Mouse (Mus musculus): ENCODE data around the gene Fmo6.

The Fmo6 gene

DNA sequence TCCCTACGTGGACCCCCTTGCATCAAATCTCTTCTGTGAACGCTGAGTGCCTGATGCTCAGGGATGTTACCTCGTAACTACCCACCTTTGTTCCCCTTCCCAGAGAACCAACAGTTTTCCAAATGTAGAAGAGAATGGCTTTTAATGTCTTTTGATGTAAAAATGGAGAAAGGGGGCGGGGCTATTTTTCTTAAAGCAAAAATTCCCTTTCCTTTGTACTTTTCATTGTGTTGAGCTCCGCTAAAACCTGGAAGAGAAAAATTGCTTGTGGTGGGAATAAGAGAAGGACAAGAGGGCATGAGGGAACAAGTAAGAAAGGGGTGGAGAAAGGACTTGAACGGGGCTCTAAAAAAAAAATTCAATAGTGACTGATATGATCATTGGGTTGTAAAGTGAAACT, at the start of gene Fmo6:
TSS of gene Fmo6 (minus strand) at position 101 of the 400 bp plus-strand sequence.
- DNase-seq (ENCODE audit: inconsistent ontology term): no peak

DNA sequence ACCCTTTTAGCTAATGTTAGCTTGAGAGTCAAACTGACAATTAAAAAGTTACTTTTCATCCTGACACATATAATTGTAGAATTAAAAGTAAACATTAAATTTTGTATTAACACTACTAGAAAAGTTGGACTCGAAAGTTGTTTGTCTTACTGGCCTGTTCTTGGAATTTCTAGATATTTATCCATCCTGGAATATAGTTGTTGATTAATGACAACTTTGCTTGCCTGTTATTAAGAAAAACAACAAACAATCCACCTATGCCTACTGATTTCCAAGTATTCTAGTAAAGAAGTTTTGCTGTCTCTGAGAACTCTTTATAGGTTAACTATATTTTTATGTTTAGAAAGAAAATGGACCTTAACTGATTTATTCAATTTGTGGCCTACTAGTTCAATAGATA, 49.5 kb upstream of the Fmo6 start:
- DNase-seq (ENCODE audit: inconsistent ontology term): no peak

DNA sequence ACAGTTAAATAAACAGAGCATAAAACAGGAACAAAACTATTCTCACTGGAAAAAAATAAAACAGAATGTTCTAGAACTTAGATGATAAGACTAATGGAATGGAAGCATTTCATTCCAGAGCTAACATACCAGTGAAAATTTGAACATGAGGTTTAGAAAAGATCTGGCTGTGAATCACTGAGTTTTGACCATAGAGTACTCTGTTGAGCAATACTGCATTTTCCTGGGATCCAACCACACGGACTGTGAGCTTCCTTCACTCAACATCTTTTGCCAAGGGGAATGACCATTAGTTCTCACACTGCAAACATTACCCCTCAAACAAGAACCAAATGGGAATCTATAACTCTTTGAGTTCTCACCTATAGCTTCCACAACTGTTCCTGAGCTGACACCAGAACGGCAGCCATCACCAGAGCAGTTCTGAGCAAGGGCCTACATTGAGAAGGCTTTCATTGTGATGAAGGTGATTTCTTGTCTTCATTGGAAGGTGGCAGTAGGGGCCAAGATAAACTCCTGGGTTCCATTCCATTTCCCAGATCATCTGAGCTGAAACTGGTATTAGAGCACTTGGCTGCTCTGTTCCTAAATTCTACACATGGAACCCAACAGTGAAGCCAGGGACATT, 48.9 kb upstream of the Fmo6 start:
- no peak for DNase-seq (ENCODE audit: inconsistent ontology term)

DNA sequence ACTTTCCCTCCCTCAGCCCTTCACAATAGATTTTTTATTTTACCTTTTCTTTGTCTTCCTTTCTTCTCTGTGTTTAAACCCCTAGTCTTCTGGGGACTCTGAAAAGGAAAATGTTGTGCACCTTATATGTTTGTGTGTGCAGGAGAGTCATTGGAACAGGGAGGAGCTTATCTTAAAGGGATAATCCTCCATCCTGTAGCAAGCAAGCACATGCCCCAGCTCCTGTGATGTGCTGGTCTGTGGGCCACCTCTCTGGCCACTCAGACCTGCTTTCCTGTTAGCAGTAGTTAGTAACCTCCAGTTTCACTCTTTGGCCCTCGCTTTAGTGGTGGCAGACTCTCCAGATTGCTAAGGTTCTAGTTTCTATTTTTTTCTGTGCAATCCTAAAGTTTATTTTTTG, 47.1 kb upstream of the Fmo6 start, which contains the start of gene Fmo3:
TSS of gene Fmo3 (minus strand) at position 101 of the 400 bp plus-strand sequence.
- DNase-seq (ENCODE audit: inconsistent ontology term): no peak

DNA sequence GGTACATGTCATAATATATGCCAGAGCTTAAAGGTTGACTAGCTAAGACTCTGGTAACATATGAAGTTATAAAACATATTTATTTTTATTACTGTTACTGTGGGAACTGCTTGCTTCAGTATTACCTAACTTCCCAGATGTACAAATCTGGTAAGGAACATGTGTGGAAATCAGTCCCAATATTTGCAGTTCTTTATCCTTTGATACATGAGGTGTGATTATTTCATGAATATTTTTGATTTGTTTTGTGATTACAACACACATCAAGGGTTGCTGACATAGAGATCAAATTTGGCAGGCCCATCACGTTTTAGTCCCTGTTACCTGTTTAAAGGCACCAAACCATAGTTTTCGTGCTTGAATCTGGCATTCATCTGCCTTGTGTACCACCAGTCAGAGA, 26.2 kb upstream of the Fmo6 start:
- no peak for DNase-seq (ENCODE audit: inconsistent ontology term)

DNA sequence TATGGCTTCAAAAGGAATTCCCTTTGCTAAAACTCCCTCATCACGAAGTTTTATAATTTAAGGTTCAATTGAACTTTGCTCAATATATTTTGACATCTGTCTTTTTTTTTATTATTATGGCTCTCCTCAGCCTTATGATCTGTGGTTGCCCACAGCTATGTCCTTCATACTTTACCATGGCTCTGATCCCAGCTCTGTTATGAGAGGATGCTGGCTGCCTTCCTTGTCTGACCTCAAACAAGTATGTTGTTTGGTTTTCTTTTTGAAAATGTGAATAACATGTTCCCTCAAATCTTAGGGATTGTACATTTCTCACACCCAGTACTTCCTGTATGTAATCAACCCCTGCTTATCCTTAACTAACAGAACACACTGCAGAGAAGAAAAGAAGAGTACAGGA, 20.1 kb upstream of the Fmo6 start:
- DNase-seq (ENCODE audit: inconsistent ontology term): peak; percentile 45

DNA sequence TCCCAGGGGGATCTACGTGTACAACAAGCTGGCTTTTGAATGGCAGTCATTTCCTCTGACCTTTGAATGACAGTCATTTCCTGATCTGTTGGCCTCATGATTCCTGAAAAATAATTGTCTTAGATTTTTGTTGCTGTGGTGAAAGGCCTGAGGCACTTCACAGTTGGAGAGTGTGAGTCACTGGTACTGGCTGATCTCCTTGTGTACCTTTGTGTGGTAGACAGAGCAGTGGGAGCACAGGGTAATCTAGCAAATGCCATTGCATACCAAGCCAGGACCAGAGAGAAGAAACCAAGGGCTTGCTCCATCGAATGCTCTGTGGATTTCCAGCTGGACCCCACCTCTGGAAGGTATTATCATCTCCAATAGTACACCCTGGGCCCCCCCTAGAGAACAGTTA, 15.8 kb upstream of the Fmo6 start:
- peak; percentile 75 for DNase-seq (ENCODE audit: inconsistent ontology term)

DNA sequence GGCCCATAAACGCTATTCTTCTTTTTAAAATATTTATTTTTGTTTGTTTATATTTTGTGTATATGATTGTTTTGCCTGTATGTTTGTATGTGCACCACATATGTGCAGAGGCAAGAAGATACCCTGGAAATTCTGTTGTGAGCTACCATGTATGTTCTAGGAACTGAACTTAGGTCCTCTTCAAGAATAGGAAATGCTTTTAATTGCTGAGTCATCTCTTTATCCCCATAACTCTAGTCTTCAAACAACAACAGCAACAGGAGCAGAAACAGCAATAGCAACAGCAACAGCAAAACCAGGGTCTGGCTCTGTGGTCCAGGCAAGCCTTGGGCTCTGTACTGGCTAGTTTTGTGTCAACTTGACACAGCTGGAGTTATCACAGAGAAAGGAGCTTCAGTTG, 12.4 kb upstream of the Fmo6 start:
- no peak for DNase-seq (ENCODE audit: inconsistent ontology term)

DNA sequence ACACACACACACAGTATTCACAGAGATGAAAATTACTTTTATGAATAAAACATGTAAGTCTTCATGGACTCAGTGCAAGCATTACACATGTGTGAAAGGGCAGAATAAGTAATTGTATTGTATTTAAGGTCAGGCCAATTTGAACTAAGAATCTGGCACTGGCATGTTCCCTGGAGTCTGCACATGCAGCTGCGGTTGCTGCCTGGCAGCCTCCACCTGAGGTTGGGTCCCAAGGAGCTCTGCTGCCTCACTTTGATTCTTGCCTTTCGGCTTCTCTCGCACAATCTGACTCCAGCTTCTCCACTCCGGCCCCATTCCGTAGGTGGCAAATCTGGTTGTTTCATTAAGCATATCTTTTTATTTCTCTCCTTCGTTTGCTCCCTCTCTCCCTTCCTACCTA, 10.6 kb upstream of the Fmo6 start:
- no peak for DNase-seq (ENCODE audit: inconsistent ontology term)

DNA sequence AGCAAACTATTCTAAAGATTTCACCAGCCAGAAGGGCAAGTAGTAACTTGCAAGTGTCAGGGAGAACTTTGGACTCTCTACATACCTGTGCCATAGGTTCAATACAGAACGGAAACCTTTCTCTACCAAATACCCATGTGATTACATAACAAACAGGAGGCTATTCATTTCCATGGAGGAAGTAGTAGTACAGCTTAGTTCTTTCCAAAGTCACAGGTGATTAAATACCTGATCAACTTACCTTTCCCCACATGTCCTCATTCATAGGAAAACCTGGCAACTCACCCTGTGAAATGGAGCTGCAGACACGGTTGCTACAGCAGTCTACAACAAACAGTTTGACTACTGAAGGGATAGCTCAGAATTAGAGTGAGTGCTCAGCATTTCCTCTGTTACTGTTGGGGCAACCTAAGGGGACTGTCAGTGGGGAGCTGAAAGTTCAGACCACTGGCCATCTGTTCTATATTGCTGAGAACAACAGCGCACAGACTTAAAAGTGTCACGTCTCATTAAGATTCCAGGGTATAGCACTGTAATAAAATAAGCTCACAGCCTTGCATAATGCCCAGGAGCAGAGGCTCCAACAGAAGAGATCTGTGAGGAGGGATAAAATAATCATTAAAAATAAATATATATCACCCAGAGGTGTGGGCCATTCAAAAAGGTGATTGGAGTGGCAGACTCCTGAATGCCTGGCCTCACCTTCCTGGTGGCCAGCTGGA, 9.7 kb upstream of the Fmo6 start:
- no peak for DNase-seq (ENCODE audit: inconsistent ontology term)

DNA sequence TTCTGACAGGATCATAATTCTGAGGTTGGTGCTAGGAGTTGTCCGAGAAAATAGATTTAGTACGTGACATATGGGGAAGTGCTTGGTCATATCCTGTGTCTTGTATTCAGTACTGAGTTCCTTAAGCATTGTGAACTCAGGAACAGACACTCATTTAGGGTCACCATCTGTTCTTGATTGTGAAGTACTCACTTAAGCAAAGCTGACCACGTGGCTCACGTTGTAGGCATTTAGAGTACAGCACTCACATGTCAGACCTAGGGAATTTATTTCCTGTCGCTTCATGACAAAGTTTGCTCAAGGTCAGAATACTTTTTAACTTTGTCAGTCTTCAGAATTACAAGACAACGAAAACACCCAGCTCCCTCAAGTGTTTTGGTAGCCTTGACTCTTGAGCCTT, 6.4 kb upstream of the Fmo6 start:
- DNase-seq (ENCODE audit: inconsistent ontology term): no peak

DNA sequence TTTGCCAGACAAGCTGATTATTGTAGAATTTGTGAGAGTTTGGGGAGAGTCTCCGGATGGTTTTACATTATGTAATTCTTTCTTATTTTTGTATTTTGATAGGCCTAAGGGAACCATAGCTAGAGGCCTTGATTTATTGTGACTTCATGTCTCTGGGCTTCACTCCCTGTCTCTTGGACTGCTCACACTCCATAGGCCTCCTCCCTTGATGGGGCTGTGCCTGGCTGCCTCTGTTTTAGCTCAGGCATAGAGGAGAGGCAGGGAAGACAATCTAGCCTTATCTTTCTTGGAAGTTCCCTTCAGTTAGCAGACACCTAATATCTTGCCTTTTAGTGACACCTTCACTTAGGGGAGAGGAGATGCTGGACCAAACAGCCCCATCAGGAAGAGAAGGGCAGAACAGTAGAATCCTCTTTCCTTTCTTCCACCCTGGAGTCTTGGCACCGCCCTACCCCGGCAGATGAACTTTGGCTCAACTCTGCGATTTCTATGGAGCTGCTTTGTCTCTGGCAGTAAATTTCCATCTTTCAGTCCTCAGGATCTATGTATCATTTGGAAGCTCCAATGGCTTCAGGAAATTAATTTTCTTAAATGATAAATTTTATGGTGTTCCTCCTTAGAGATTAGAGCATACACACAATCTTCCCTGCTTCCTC, 1.5 kb upstream of the Fmo6 start:
- peak; percentile 8 for DNase-seq (ENCODE audit: inconsistent ontology term)

DNA sequence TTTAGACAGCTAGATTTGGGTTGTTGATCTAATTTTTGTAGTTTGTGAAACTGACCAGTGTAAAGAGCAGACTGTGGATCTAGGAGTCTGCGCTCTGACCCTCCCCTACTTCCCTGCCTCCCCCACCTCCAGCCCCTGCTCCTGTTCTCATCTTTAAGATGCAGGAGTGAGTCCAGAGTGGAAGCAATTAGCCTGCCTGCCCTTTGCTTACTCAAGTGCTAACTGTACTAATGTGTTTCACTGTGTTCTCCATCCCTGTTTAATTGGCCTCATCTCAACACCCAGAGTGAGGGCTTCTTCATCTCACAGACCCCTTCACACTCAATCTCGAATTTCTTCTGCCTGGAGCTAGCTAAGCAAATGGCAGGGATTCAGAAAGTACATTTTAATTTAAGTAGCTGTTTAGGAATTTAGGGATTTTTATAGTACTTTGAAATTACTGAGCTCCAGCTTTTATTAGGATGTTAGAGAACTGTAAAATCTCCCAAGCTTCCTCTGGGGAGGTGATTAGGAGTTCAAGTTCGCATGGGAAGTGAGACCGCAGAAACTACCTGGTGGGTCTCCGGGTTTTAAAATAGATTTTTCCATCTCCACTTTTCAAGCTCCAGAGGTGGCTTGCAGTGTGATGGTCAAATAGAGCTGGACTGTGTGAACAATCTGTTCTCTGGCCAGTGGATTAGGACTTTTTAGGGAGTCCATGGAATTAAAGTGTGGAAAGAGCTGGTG, 818 bp upstream of the Fmo6 start:
- DNase-seq (ENCODE audit: inconsistent ontology term): no peak

DNA sequence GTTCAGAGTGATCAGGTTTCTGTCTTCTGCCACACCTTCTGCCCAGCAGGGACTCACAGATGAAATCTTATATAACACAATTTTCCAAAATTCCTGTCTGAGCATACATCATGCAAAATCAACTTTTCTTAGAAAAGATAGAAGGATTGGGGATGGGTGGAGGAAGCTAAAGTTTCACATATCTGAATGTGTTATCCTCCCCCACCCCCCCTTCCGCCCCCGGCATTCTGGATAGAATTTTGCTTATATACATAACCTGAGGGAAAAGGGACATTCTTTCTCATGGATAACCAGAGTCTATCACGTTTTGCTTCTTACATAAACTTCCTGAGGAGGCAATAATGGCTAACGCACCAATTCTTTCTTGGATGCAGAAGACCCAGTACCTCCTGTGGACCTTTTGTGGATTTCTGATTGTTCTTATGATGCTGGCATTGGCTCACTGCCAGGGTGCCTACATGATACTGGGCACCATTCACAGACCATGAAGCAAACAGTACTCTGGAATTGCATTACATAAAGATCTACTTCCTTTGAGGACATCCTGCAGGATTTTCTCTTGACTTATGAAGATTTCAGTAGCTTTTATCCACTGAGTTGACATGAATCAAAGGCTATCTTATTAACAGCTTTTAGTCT, 2.8 kb downstream of the Fmo6 start:
- no peak for DNase-seq (ENCODE audit: inconsistent ontology term)

DNA sequence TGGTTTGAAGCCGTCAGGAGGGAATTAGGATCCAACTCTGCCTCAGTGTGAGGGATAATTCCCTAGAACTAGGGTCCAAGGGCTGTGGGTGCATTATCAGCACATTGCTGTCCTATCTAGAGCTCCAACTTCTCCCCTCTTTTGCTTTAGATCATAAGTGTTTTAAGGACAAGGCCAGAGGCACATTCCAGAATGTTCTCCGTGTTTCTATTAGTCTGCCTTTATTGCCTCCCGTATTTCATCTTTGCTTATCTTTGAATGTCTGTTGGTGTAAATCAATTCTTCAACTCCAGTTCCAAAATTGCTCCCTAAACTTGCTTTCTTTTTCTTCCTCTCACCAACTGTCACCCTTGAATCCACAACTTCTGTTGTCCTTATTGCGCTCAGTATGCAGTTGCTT, 4.9 kb downstream of the Fmo6 start:
- no peak for DNase-seq (ENCODE audit: inconsistent ontology term)

DNA sequence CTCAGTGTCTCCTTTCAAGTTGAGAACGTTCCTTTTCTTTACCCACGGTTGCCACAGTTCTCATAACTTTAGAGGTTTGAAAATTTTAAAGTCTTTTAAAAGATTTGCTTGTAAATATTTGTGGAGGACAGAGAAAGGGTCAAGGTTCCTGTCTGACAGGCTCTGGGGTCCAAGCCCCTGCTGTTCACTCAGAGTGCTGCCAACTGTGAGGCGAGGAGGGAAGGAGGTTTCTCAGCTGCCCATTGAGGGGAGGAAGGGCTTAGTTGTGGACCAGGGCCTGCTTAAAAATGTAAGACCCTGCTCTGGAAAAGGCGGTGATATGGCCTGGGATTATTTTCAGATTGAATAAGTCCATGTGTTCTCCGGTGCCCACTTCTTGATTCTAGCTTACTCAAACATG, 5.4 kb downstream of the Fmo6 start:
- DNase-seq (ENCODE audit: inconsistent ontology term): no peak

DNA sequence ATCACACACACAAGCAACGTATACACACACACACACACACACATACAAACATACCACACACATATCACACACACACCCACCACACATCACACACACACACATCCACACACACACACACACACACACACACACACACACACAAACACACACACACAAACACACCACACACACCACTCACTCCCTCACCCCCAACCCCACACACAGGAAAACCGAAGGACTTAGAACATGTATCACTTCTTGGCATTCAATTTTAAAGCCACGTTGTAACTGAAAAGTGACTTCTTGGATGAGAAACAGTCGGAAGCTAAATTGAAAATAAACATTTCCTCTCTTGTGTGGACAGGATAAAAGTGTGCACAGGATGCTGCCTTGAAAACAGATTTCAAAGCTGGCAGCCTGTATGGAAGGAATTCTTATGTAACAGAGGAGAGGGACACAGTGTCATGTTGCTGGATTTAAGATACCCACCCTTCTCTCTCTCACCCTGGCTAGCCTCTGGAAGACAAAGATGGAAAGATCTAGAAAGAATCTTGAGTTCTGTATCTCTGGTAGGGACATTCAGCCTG, 5.9 kb downstream of the Fmo6 start:
- no peak for DNase-seq (ENCODE audit: inconsistent ontology term)

DNA sequence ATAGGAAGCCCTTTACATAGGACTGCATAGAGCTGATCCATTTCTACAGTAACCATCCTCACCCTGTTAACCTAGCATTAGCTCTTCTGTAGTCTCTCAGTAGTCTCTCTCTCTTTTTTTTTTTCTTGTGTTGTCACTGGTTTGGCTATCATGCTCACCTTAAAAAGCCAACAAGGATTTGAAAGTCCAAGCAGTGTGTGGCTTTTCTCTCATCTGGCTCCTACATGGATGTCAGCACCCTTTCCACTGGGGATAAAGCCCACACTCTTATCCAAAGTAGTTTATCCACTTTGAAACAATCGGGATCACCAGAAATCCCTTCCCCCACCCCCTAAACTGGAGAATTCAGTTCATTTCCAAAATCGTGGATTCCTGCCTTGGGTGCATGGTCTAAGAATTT, 6.7 kb downstream of the Fmo6 start:
- no peak for DNase-seq (ENCODE audit: inconsistent ontology term)

DNA sequence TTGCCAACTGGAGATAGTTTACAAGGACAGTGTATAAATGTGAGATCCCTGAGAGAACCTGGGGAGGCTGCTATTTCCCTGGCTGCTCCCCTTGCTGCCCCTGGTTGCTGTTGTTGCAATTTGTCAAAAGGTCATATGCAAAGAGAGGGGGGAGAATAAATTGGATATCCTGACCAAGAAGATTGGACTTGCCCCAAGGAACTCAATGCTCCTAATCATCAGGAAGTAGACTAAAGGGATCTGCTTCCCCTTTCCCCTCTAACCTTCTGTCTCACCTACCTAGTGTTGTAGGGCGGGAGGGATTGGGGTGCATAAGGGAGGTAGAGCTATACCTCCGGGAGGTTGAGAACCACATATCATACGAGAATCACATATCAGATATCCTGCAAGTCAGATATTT, 8.2 kb downstream of the Fmo6 start:
- DNase-seq (ENCODE audit: inconsistent ontology term): no peak

DNA sequence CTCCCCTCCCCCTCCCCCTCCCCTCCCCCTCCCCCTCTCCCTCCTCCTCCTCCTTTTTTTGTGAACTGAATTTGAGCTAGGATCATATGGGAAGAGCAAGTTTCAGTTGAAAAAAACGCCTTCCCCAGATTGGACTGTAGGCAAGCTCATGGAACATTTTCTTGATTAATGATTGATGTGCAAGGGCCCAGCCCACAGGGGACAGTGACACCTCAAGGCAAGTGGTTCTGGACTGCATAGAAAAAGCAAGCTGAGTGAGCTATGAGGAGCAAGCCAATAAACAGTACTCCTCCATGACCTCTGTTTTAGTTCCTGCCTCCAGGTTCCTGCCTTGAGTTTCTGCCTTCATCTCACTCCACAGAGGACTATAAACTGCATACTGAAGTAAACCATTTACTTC, 12.2 kb downstream of the Fmo6 start:
- DNase-seq (ENCODE audit: inconsistent ontology term): no peak

DNA sequence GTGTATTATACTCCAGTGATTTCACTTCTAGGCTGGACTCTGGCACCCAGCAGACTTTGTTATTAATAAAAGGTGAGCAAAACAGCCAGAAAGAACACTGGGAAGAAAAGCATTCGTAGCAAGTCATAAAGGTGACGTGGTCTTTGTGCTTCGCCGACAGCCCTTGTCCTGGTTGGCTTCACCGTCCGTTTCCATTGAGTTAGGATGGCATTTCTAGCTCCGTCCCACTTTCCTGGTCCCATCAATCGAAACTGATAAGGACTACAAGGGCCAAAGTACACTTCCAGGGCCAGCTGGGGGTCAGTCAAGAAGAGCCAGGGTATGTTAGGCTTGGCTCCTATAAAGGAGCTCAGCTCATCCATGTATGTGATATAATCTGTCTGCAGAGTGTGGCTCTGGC, 20.7 kb downstream of the Fmo6 start:
- no peak for DNase-seq (ENCODE audit: inconsistent ontology term)

All from Muller cell, postnatal 12 days (primary cell).